Mouse (Mus musculus): Measurements from ENCODE around the gene Lrrc1.

Lrrc1 gene

GRCm38 (mm10) chr9:77420200-77420585 is 124.5 kb downstream of the Lrrc1 start:
- DNase-seq = no peak

DNA sequence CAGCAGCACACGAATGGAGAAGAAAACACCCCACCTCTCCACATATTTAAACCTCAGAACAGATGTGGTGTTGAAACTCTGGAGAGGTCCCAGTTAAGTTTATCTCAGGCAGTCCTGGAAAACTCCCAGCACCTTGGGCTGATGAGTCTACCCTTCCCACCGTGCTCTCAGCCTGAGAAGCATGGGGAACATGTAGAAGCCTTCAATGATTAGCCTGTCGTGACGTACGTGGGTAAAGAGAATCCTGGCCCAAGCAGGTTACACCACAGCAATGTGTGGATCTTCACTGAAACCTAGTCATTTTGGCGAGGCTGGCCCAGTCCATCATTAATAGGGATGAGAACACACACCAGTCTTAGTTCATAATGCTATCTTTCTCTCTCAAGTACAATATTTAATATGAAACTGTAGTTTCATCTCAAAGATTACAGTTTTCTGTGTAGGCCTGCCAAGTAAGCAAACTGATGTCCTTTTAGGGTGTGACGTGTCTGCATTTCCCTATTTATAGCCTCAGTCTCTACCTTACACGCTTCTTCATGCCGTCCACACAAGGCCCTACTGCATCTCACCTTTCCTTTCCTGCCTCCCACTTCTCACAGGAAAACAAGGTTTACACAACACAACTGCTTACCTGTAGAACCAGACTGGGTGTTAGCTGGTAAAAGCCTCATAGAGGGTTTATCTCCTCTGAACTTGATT is 125.0 kb downstream of the Lrrc1 start:
- no peak for DNase-seq

GRCm38 (mm10) chr9:77418800-77419199 is 125.9 kb downstream of the Lrrc1 start:
- DNase-seq = no peak

DNA sequence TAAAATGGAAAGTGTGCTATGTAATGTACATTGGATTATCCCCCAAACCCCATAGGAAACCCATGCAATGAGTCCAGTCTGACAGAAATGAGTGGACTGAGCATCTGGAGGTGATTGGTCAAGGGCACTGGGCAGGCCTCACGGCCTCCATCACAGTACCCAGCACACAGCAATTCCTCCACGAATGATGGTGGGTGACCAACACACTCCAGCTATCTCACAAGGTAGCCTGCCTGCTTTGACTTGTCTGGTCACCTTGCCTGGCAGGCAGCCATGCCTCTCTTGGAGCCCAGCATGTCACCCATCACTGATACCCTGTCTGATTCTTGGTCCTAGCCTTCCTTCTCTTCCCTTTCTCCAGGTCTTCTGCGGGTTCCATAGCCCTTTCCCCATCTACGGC is 128.2 kb downstream of the Lrrc1 start:
- no peak for DNase-seq

GRCm38 (mm10) chr9:77416002-77416401 is 128.7 kb downstream of the Lrrc1 start:
- DNase-seq = no peak

GRCm38 (mm10) chr9:77411830-77412425 is 132.7 kb downstream of the Lrrc1 start:
- DNase-seq = no peak

DNA sequence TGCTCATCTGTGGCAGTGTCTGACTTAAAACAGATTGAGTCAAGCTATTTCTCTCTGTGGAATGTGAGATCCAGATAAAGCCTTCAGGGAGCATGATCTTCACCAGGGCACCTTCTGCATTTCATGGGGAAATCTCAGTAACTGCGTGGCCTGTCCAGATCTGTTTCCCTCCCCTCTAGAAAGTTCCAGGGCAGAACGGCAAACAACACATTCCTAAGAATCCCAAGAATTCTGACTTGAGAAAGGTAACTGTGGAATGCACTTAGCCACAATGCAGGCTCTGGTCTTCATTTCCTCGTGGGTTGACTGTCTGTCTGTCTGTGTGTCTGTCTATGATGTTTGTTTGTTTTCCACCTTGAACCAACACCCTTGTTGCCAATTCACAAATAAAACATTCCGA is 133.7 kb downstream of the Lrrc1 start:
- no peak for DNase-seq

- DNase-seq = no peak
Observed at GRCm38 (mm10) chr9:77410524-77410923, 134.1 kb downstream of the Lrrc1 start.

GRCm38 (mm10) chr9:77408053-77408603 is 136.5 kb downstream of the Lrrc1 start:
- no peak for DNase-seq

DNA sequence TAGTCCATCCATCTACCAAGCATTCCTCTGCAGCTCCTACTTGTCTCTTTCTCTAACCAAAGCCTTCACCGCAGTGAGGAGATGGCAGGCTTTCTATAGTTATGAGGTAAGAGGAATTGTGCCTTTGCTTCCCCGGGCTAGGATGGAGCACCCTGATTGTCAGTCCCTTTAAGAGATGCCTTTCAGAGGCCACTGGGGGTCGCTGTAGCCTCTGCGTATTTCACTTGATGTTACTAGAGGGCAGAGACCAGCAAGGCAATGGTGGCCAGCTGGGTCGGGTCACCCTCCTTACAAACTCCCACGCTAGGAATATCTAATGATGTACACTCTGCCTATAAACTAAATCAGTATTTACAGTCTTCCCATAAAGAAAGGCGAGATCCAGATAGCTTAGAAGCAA is 137.8 kb downstream of the Lrrc1 start:
- no peak for DNase-seq

DNA sequence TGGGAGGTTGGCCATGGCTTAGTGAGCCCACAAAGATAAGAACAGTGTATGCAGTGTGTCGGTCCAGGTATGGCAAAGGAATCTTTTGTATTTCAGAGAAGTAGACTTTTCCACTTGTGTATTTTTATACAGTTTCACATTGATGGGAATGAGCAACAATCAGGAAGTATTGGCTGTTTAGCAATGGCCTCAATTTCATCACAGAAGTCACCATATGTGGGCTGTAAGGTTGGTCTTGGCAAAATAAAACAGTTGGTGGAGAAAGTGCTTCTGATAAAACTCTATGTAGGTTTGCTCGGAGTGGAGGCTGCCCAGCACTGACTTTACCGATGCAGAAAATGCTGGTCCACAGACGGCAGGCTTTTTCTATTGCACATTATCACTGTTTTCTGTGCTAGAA is 140.2 kb downstream of the Lrrc1 start:
- DNase-seq = no peak

- DNase-seq = no peak
Observed at GRCm38 (mm10) chr9:77403961-77404360, 140.7 kb downstream of the Lrrc1 start.

GRCm38 (mm10) chr9:77402971-77403370 is 141.7 kb downstream of the Lrrc1 start:
- DNase-seq = no peak

GRCm38 (mm10) chr9:77399801-77400200 is 144.9 kb downstream of the Lrrc1 start:
- DNase-seq = no peak

DNA sequence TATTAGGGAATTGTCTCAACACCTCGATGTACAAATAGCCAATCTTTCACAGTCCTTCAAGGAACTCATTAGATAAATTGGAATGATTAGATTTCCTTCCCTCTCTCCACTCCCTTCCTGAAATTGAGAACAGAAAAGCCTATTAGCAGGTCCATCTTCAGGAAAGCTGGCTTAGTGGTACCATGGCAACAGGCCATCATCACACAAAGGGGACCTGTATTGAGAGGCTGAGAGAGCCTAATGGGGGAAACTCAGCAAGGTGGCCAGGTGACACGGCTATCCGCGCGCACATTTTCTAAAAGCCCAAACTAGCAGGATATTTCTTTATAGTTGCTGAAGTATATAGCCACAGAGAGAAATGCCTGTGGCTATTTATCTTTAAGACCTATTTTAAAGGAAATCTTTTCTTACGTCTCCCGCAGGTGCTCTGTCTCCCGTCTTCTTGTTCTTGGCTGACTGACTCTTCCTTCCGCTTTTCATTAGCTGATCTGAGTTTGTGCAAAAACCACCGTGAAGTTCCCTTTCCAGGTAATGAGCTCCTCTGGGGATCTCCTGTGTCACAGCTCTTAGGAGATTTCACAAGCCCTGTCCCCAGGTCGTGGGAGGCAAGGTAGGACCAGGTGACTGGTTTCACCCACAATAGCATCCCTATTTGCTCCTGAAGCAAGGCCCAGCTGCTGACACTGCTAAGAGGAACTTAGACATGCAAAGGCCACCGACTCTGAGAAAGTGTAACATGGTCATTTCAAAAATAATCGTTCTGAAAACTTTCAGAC is 145.6 kb downstream of the Lrrc1 start:
- DNase-seq = no peak

- no peak for DNase-seq
Observed at GRCm38 (mm10) chr9:77397027-77397426, 147.6 kb downstream of the Lrrc1 start.

DNA sequence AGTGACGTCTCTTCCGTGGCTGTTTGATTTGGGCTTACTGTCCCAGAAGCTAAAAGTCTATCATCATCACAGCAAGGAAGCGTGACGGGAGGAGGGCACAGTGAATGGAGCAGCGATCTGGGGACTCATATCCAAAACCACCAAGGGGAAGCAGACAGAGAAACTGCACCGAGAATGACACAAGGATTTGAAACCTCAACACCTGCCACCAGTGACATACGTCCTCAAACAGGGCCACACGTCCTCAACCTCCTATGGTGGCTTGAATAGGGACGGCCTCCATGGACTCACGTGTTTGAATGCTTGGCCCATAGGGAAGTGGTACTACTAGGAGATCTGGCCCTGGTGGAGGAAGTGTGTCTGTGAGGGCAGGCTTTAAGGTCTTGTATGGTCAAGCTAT is 153.4 kb downstream of the Lrrc1 start:
- no peak for DNase-seq

DNA sequence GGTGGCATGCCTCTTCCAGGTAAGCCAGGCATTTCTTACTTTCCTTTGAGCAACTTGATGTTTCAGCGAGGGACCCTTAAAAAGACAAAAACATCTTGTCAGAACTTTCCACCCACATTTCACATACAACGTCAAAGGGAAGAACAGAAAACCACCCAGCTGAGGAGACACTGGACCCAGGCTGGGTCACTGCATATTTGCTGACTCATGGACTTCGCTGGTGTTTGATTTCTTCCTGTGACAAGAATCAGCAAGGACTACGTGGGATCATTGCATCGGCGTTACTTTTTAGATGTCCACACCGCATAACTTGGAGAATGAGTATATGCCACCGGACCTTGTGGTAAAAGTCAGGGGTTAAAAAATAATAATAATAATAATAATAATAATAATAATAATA is 155.7 kb downstream of the Lrrc1 start:
- DNase-seq = no peak

GRCm38 (mm10) chr9:77386751-77387150 is 157.9 kb downstream of the Lrrc1 start:
- no peak for DNase-seq

DNA sequence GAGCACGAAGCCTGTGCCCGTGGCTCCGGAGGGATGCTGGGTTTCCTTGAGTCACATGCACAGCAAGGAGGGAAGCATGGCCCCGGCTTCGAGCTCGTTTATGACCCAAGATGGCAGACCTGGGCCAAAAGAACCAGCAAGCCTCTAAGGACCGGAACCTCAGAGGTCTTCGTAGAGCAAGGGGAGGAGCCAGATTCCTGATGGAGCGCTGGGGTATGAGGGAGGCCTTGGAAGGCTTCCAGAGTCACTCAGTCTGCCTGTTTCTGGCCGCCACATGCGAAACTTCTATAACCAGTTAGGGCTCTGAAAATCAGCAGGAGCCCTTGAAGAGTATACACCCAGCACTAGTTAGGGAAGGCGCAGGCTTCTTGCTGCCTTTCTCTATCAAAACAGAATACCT is 159.1 kb downstream of the Lrrc1 start:
- no peak for DNase-seq

- DNase-seq = no peak
Observed at GRCm38 (mm10) chr9:77384651-77385050, 160.0 kb downstream of the Lrrc1 start.

DNA sequence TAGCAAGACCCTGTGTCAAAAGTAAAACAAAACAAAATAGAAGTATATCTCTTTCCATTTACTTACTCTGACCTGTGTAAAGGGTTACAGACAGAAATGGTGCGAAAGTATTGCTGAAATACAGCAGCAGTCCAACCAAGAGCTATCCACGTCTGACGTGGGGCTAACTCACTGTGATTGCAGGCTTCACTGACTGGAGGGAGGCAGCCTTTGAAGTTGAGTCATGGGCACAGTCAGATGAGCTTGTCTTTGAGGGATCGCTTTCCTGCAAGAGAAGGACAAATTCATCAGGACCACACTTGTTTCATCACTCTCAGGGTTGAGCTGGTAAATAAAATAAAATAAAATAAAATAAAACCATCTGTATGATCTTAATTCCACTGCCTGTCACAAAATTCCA is 160.7 kb downstream of the Lrrc1 start:
- DNase-seq = no peak

DNA sequence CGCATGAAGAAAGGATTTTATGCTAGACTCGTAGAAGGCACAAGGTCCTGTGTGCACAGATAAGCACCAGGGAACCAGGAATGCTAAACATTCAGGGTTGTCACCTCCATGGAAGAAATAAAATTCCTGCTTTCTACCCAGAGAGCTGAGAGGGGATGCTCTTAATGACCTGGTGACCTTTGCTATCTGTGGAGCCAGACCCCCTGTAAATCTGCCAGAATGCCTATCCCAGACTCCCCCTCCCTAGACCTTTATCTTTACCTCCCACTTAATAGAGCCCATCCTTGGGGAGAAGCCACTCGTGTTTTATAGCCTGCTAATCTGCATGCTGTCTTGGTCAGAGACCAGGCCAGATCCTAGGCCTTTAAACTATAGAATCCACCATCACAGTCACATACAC is 162.2 kb downstream of the Lrrc1 start:
- no peak for DNase-seq

- DNase-seq = peak; percentile 75
Observed at GRCm38 (mm10) chr9:77381565-77381964, 163.1 kb downstream of the Lrrc1 start.

Data from right cerebral cortex, adult 18-20 months (tissue).